Mouse (Mus musculus) erythroid progenitor cell, adult 5-6 weeks (primary cell): ENCODE measurements around the gene Pheta2. TPM values are rescaled to one million over a fixed set of nuclear protein-coding genes. Genes with fewer than 3 reads are reported as not detected.
"Not testable (repeated sequence)": the region's sequence is repeated elsewhere in the genome, so short reads cannot be mapped to it uniquely, and the experiment has no call there.

ENCODE experiments used
- ATAC-seq: replicated peaks from 2 replicates; pipeline ENCODE4 v1.8.0; 2016; ENCODE audit warnings: moderate number of reproducible peaks, mild to moderate bottlenecking, moderate TSS enrichment, inconsistent platforms; ENCODE audit not compliant: poor library complexity, low FRiP score, severe bottlenecking
- total RNA-seq, 2 experiments: library from RNA; stranded (forward) in 1 of 2; stranded (reverse) in 1 of 2; fragments of 150-400 nt in 1 of 2; fragments of 186-747, 209-891 nt in 1 of 2; gene quantifications; 2 replicates each; pipeline versions ENCODE4 v1.2.3 to v1.2.4; 2015 to 2017; ENCODE audit warnings: low replicate concordance in 2 of 2

The Pheta2 gene
- total RNA-seq, 2 experiments from 2014 or later, result 85.0 to 88.4 TPM

GRCm38 (mm10) chr15:82362234-82362633, 23.5 kb downstream of the Pheta2 start:
- ATAC-seq, result no peak

GRCm38 (mm10) chr15:82363801-82364200, 25.1 kb downstream of the Pheta2 start:
- ATAC-seq, result not testable (repeated sequence)

- ATAC-seq, result not testable (repeated sequence)
Measured at GRCm38 (mm10) chr15:82364561-82364960, 25.8 kb downstream of the Pheta2 start.

- no peak for ATAC-seq
Measured at GRCm38 (mm10) chr15:82368146-82368545, 29.4 kb downstream of the Pheta2 start.

- no peak for ATAC-seq
Measured at GRCm38 (mm10) chr15:82368851-82369250, 30.1 kb downstream of the Pheta2 start.

- ATAC-seq, result no peak
Measured at GRCm38 (mm10) chr15:82372446-82372845, 33.7 kb downstream of the Pheta2 start.

GRCm38 (mm10) chr15:82372991-82373390, 34.2 kb downstream of the Pheta2 start:
- no peak for ATAC-seq

GRCm38 (mm10) chr15:82374437-82374836, 35.7 kb downstream of the Pheta2 start:
- no peak for ATAC-seq

GRCm38 (mm10) chr15:82375855-82376254, 37.1 kb downstream of the Pheta2 start:
- ATAC-seq, result no peak

- no peak for ATAC-seq
Measured at GRCm38 (mm10) chr15:82376393-82377138, 37.8 kb downstream of the Pheta2 start.

GRCm38 (mm10) chr15:82377701-82378100, 39.0 kb downstream of the Pheta2 start:
- ATAC-seq, result no peak

GRCm38 (mm10) chr15:82378261-82379180, 39.8 kb downstream of the Pheta2 start:
- no peak for ATAC-seq

- no peak for ATAC-seq
Measured at GRCm38 (mm10) chr15:82379511-82379870, 40.7 kb downstream of the Pheta2 start.

GRCm38 (mm10) chr15:82379871-82380713, 41.4 kb downstream of the Pheta2 start, which contains the start of gene Cyp2d22:
Gene Cyp2d22 (minus strand): TSS chr15:82380260.
- no peak; the same call in 1 of the 2 replicates for ATAC-seq

GRCm38 (mm10) chr15:82380714-82381062, 41.9 kb downstream of the Pheta2 start:
- ATAC-seq, result no peak

GRCm38 (mm10) chr15:82382441-82382840, 43.7 kb downstream of the Pheta2 start:
- no peak for ATAC-seq

- ATAC-seq, result no peak
Measured at GRCm38 (mm10) chr15:82385729-82386128, 47.0 kb downstream of the Pheta2 start.

GRCm38 (mm10) chr15:82389916-82390315, 51.2 kb downstream of the Pheta2 start:
- ATAC-seq, result not testable (repeated sequence)

GRCm38 (mm10) chr15:82393922-82394321, 55.2 kb downstream of the Pheta2 start, which contains the start of gene Cyp2d11:
Gene Cyp2d11 (minus strand): TSS chr15:82394022.
- ATAC-seq, result not testable (repeated sequence)
